Mouse (Mus musculus) forebrain, embryonic 16.5 days (tissue): ENCODE results near the gene Nagpa. TPM values are rescaled to one million over a fixed set of nuclear protein-coding genes. Genes with fewer than 3 reads are reported as not detected.

Experiments used
- ATAC-seq: fragments of 200-750 bp; cut with Nextera tagmentation; 2 replicates; pipeline ENCODE4 v1.8.0; 2017; ENCODE audit warnings: mild to moderate bottlenecking, moderate library complexity
- H3K27ac ChIP-seq: fragments of 300-500 bp; sonication (generic); 2 replicates; pipeline ENCODE4 v1.5.1; 2014; ENCODE audit warnings: low read length, control low read depth
- H3K27me3 ChIP-seq: fragments of 300-500 bp; sonication (generic); replicated peaks from 2 replicates; pipeline ENCODE4 v1.6.1; 2014; ENCODE audit warnings: low read length; ENCODE audit not compliant: control insufficient read depth, insufficient read depth
- H3K36me3 ChIP-seq: fragments of 300-500 bp; sonication (generic); 2 replicates; pipeline ENCODE4 v1.6.1; 2014; ENCODE audit not compliant: control insufficient read depth, insufficient read depth
- H3K4me1 ChIP-seq: fragments of 300-500 bp; sonication (generic); replicated peaks from 2 replicates; pipeline ENCODE4 v1.6.1; 2014; ENCODE audit warnings: low read length; ENCODE audit not compliant: control insufficient read depth, insufficient read depth
- H3K4me2 ChIP-seq: fragments of 300-500 bp; sonication (generic); 2 replicates; pipeline ENCODE4 v1.6.1; 2014; ENCODE audit warnings: mild to moderate bottlenecking, low read length, control low read depth
- H3K4me3 ChIP-seq: fragments of 300-500 bp; sonication (generic); replicated peaks from 2 replicates; pipeline ENCODE4 v1.5.1; 2014; ENCODE audit warnings: mild to moderate bottlenecking, low read length, control low read depth
- H3K9ac ChIP-seq: fragments of 300-500 bp; sonication (generic); replicated peaks from 2 replicates; pipeline ENCODE4 v1.6.1; 2014; ENCODE audit warnings: low read depth, low read length, control low read depth
- H3K9me3 ChIP-seq: fragments of 300-500 bp; sonication (generic); 2 replicates; pipeline ENCODE4 v1.6.1; 2016; ENCODE audit warnings: low read length; ENCODE audit not compliant: control insufficient read depth
- WGBS: fragments of 180-500 bp; shearing (Covaris S2); extraction: QIAGEN DNeasy Blood & Tissue Kit; methylation state at CpG from one replicate; pipeline ENCODE4 v1.1.7; 2014; 5-methylcytosine and 5-hydroxymethylcytosine counted together
- microRNA-seq: library from miRNA; unstranded; fragments of <30 nt; microRNA quantifications from one replicate; pipeline ENCODE4, GENCODE M21; 2017
- polyA plus RNA-seq: library from polyadenylated mRNA; unstranded; fragments of >200 nt; fragmentation: Nextera tagmentation; extraction: Ambion mirVana; gene quantifications from 2 replicates; pipeline ENCODE4 v1.2.1, GENCODE M21; 2015

Nagpa gene
- polyA plus RNA-seq, 1 experiment from 2014 or later = 13.6 TPM

GRCm38 (mm10) chr16:5153299-5154026, 50.3 kb downstream of the Nagpa start:
- Histone ChIP-seq H3K4me2 (no peak overlapping the region), H3K9me3 (no peaks in the 10 kb centered on the region), H3K4me1 (no peaks in the 10 kb centered on the region), H3K4me3 (no peak overlapping the region), H3K27me3 (0 out of 2 replicates have a peak, but pooled peaks cover 3% of the 10 kb centered on the region), H3K9ac (no peak overlapping the region), H3K27ac (no peak overlapping the region), H3K36me3 (no peaks in the 10 kb centered on the region)
- no peak for ATAC-seq
- 7% methylated on average over 6 of the region's 6 CpGs for WGBS

- Histone ChIP-seq H3K4me3 (no peak overlapping the region), H3K9me3 (no peaks in the 10 kb centered on the region), H3K4me1 (peaks cover 18% of the 10 kb centered on the region), H3K4me2 (no peak overlapping the region), H3K27ac (no peak overlapping the region), H3K9ac (no peak overlapping the region), H3K36me3 (no peaks in the 10 kb centered on the region), H3K27me3 (peaks cover 7% of the 10 kb centered on the region)
- 66% methylated on average over 10 of the region's 10 CpGs for WGBS
- no peak for ATAC-seq
Observed at GRCm38 (mm10) chr16:5150544-5150943, 53.3 kb downstream of the Nagpa start.

- Histone ChIP-seq H3K4me1 (peaks cover 18% of the 10 kb centered on the region), H3K9ac (peak within 1 kb of the TSS; percentile 50), H3K4me2 (peak within 1 kb of the TSS; percentile 74), H3K4me3 (peak within 1 kb of the TSS; percentile 42), H3K27me3 (peaks cover 7% of the 10 kb centered on the region), H3K27ac (no peak within 1 kb of the TSS), H3K9me3 (no peaks in the 10 kb centered on the region), H3K36me3 (no peaks in the 10 kb centered on the region)
- WGBS = 11% methylated on average over 13 of the region's 13 CpGs
- ATAC-seq = peak; percentile 47
Observed at GRCm38 (mm10) chr16:5147037-5147385, 56.8 kb downstream of the Nagpa start, which contains the start of gene Sec14l5. Sec14l5 (plus strand) TSS chr16:5147109.

- peak overlapping the region; percentile 74 for H3K4me2 ChIP-seq
- peaks cover 18% of the 10 kb centered on the region for H3K4me1 ChIP-seq
- peaks cover 7% of the 10 kb centered on the region for H3K27me3 ChIP-seq
- peak overlapping the region; percentile 50 for H3K9ac ChIP-seq
- H3K27ac ChIP-seq = no peak overlapping the region
- H3K36me3 ChIP-seq = no peaks in the 10 kb centered on the region
- H3K4me3 ChIP-seq = peak overlapping the region; percentile 42
- no peaks in the 10 kb centered on the region for H3K9me3 ChIP-seq
- peak; percentile 84 for ATAC-seq
- under 1% methylated on average over 26 of the region's 26 CpGs for WGBS
Observed at GRCm38 (mm10) chr16:5146367-5147036, 57.3 kb downstream of the Nagpa start.

- H3K9me3 ChIP-seq = no peaks in the 10 kb centered on the region
- H3K4me3 ChIP-seq = no peak overlapping the region
- 0% methylated on average over 7 of the region's 7 CpGs for WGBS
- H3K9ac ChIP-seq = no peak overlapping the region
- H3K27me3 ChIP-seq = peaks cover 7% of the 10 kb centered on the region
- H3K4me1 ChIP-seq = peaks cover 18% of the 10 kb centered on the region
- peak overlapping the region; percentile 74 for H3K4me2 ChIP-seq
- peak; percentile 72 for ATAC-seq
- H3K27ac ChIP-seq = no peak overlapping the region
- no peaks in the 10 kb centered on the region for H3K36me3 ChIP-seq
Observed at GRCm38 (mm10) chr16:5145570-5145969, 58.2 kb downstream of the Nagpa start.

Small RNA genes lying within 50 kb of the gene (microRNA-seq; reads per million reads assigned to microRNA genes)
- gene Gm23689 (not detected), gene Gm26095 (not detected), gene Mir6364 (not detected)

Other genes with a start within 250 kb of the Nagpa start
- 74.5 and 85.7 TPM in 2 replicates for gene Anks3, start 239.8 kb downstream of the Nagpa start, polyA plus RNA-seq
- not detected in 2 replicates for gene Sept12, start 206.2 kb downstream of the Nagpa start, polyA plus RNA-seq
- gene Smim22, start 196.7 kb downstream of the Nagpa start, polyA plus RNA-seq = 1.3 TPM in 1 of 2 replicates, not detected in the other
- 83.1 and 114 TPM in 2 replicates for gene Rogdi, start 190.5 kb downstream of the Nagpa start, polyA plus RNA-seq
- gene Glyr1, start 154.1 kb downstream of the Nagpa start, polyA plus RNA-seq = 200 and 213 TPM in 2 replicates
- 15.0 and 15.5 TPM in 2 replicates for gene Ubn1, start 154.0 kb downstream of the Nagpa start, polyA plus RNA-seq
- 0.06 and 0.21 TPM in 2 replicates for gene Ppl, start 71.6 kb downstream of the Nagpa start, polyA plus RNA-seq
- gene Sec14l5, start 56.9 kb downstream of the Nagpa start, polyA plus RNA-seq = 0.10 and 0.14 TPM in 2 replicates
- 13.1 and 14.3 TPM in 2 replicates for gene AU021092, start 18.3 kb upstream of the Nagpa start, polyA plus RNA-seq
- gene Alg1, start 29.6 kb upstream of the Nagpa start, polyA plus RNA-seq = 38.8 and 42.6 TPM in 2 replicates
- 8.7 and 9.8 TPM in 2 replicates for gene Eef2kmt, start 52.0 kb upstream of the Nagpa start, polyA plus RNA-seq